Mouse (Mus musculus) liver, postnatal 0 days (tissue): ENCODE results near the gene Cars.

Experiments used
- CTCF ChIP-seq: sonication (generic); IDR thresholded peaks from 2 replicates; pipeline ENCODE4 v1.5.1; 2016; ENCODE audit warnings: antibody characterized with exemption, low read depth
- EP300 ChIP-seq: IDR thresholded peaks from 2 replicates; pipeline ENCODE4 v1.6.1; 2016; ENCODE audit warnings: antibody characterized with exemption, low read depth, mild to moderate bottlenecking

GRCm38 (mm10) chr7:143594865-143595264 is 5.0 kb downstream of the Cars start:
- TF ChIP-seq CTCF (no peak), EP300 (no peak)
